Mouse (Mus musculus) midbrain, embryonic 10.5 days (tissue): Measurements from ENCODE around the gene Ppp1r11. TPM values are rescaled to one million over a fixed set of nuclear protein-coding genes. Genes with fewer than 3 reads are reported as not detected.

Experiments used
- DNase-seq: peaks from one replicate; pipeline ENCODE4 v3.0.0-alpha.2; 2017; ENCODE audit warnings: low spot score
- H3K27ac ChIP-seq: fragments of 300-500 bp; sonication (generic); replicated peaks from 2 replicates; pipeline ENCODE4 v1.5.1; 2016; ENCODE audit warnings: mild to moderate bottlenecking
- H3K27me3 ChIP-seq: fragments of 300-500 bp; sonication (generic); 2 replicates; pipeline ENCODE4 v1.6.1; 2016; ENCODE audit warnings: low read depth, mild to moderate bottlenecking; ENCODE audit not compliant: poor library complexity, severe bottlenecking
- H3K36me3 ChIP-seq: fragments of 300-500 bp; sonication (generic); 2 replicates; pipeline ENCODE4 v1.6.1; 2016; ENCODE audit warnings: mild to moderate bottlenecking, moderate library complexity
- H3K4me1 ChIP-seq: fragments of 300-500 bp; sonication (generic); 2 replicates; pipeline ENCODE4 v1.6.1; 2016
- H3K4me3 ChIP-seq: fragments of 300-500 bp; sonication (generic); 2 replicates; pipeline ENCODE4 v1.5.1; 2016; ENCODE audit warnings: mild to moderate bottlenecking, moderate library complexity
- H3K9me3 ChIP-seq: fragments of 300-500 bp; sonication (generic); replicated peaks from 2 replicates; pipeline ENCODE4 v1.6.1; 2016; ENCODE audit warnings: mild to moderate bottlenecking
- WGBS: fragments of 180-500 bp; shearing (Covaris S2); methylation state at CpG from one replicate; pipeline ENCODE4 v1.1.7; 2016; 5-methylcytosine and 5-hydroxymethylcytosine counted together
- polyA plus RNA-seq: library from polyadenylated mRNA; unstranded; fragments of >200 nt; fragmentation: Nextera tagmentation; extraction: Ambion mirVana; gene quantifications from 2 replicates; pipeline ENCODE4 v1.2.1, GENCODE M21; 2016

The Ppp1r11 gene
- polyA plus RNA-seq, 1 experiment from 2014 or later: 160 TPM

- Histone ChIP-seq H3K4me1 (no peaks in the 10 kb centered on the region), H3K9me3 (no peaks in the 10 kb centered on the region), H3K36me3 (no peaks in the 10 kb centered on the region), H3K27me3 (no peaks in the 10 kb centered on the region), H3K27ac (no peak overlapping the region), H3K4me3 (no peak overlapping the region)
- no peak for DNase-seq
- WGBS: 76% methylated on average over 4 of the region's 4 CpGs
Observed at GRCm38 (mm10) chr17:36899376-36899775, 52.2 kb downstream of the Ppp1r11 start.

Other genes with a start within 250 kb of the Ppp1r11 start
- gene H2-M10.5, start 178.8 kb downstream of the Ppp1r11 start, polyA plus RNA-seq: not detected in 2 replicates
- gene H2-M10.6, start 139.6 kb downstream of the Ppp1r11 start, polyA plus RNA-seq: not detected in 2 replicates
- 46.0 and 48.5 TPM in 2 replicates for gene Trim26, start 114.6 kb downstream of the Ppp1r11 start, polyA plus RNA-seq
- gene Trim15, start 84.5 kb downstream of the Ppp1r11 start, polyA plus RNA-seq: 0.27 and 0.45 TPM in 2 replicates
- 6.2 and 7.4 TPM in 2 replicates for gene Trim10, start 82.2 kb downstream of the Ppp1r11 start, polyA plus RNA-seq
- not detected in 2 replicates for gene Trim40, start 61.6 kb downstream of the Ppp1r11 start, polyA plus RNA-seq
- gene Trim31, start 53.6 kb downstream of the Ppp1r11 start, polyA plus RNA-seq: not detected in 2 replicates
- gene Rnf39, start 8.8 kb downstream of the Ppp1r11 start, polyA plus RNA-seq: 0.22 and 0.67 TPM in 2 replicates
- gene Znrd1, start 6.8 kb upstream of the Ppp1r11 start, polyA plus RNA-seq: 88.5 and 96.7 TPM in 2 replicates
- gene Znrd1as, start 6.9 kb upstream of the Ppp1r11 start, polyA plus RNA-seq: 8.8 and 10.6 TPM in 2 replicates
- not detected in 2 replicates for gene 2410137M14Rik, start 29.5 kb upstream of the Ppp1r11 start, polyA plus RNA-seq
- gene H2-M5, start 37.8 kb upstream of the Ppp1r11 start, polyA plus RNA-seq: 0.83 and 1.2 TPM in 2 replicates
- 61.6 and 87.8 TPM in 2 replicates for gene Zfp57, start 49.4 kb upstream of the Ppp1r11 start, polyA plus RNA-seq
- gene Mog, start 71.7 kb upstream of the Ppp1r11 start, polyA plus RNA-seq: 0.10 and 0.15 TPM in 2 replicates
- 7.9 and 12.2 TPM in 2 replicates for gene Gabbr1, start 94.2 kb upstream of the Ppp1r11 start, polyA plus RNA-seq
- 0.17 TPM in 1 of 2 replicates, not detected in the other for gene Olfr90, start 136.8 kb upstream of the Ppp1r11 start, polyA plus RNA-seq
- not detected in 2 replicates for gene Olfr91, start 146.5 kb upstream of the Ppp1r11 start, polyA plus RNA-seq
- not detected in 2 replicates for gene Olfr92, start 168.3 kb upstream of the Ppp1r11 start, polyA plus RNA-seq
- not detected in 2 replicates for gene Olfr93, start 209.8 kb upstream of the Ppp1r11 start, polyA plus RNA-seq
- not detected in 2 replicates for gene Ubd, start 242.2 kb upstream of the Ppp1r11 start, polyA plus RNA-seq
- gene Olfr94, start 249.3 kb upstream of the Ppp1r11 start, polyA plus RNA-seq: not detected in 2 replicates